Mouse (Mus musculus) forebrain, embryonic 14.5 days (tissue): ENCODE results near the gene Prkag2. TPM values are rescaled to one million over a fixed set of nuclear protein-coding genes. Genes with fewer than 3 reads are reported as not detected.

Source experiments
- ATAC-seq: fragments of 200-750 bp; cut with Nextera tagmentation; 2 replicates; pipeline ENCODE4 v1.8.0; 2017; ENCODE audit warnings: mild to moderate bottlenecking, moderate library complexity
- DNase-seq: peaks from one replicate; pipeline ENCODE4 v3.0.0-alpha.2; 2015; ENCODE audit warnings: low spot score
- H3K27ac ChIP-seq: fragments of 300-500 bp; sonication (generic); 2 replicates; pipeline ENCODE4 v1.5.1; 2014; ENCODE audit warnings: low read depth, mild to moderate bottlenecking, control low read depth, low read length, moderate library complexity
- H3K27me3 ChIP-seq: fragments of 300-500 bp; sonication (generic); replicated peaks from 2 replicates; pipeline ENCODE4 v1.6.1; 2014; ENCODE audit warnings: low read length, control low read depth, mixed read lengths; ENCODE audit not compliant: control insufficient read depth, insufficient read depth
- H3K36me3 ChIP-seq: fragments of 300-500 bp; sonication (generic); 2 replicates; pipeline ENCODE4 v1.6.1; 2014; ENCODE audit warnings: low read length, control low read depth; ENCODE audit not compliant: control insufficient read depth, insufficient read depth
- H3K4me1 ChIP-seq: fragments of 300-500 bp; sonication (generic); 2 replicates; pipeline ENCODE4 v1.6.1; 2014; ENCODE audit warnings: antibody characterized with exemption, low read length, control low read depth; ENCODE audit not compliant: control insufficient read depth, insufficient read depth
- H3K4me2 ChIP-seq: fragments of 300-500 bp; sonication (generic); 2 replicates; pipeline ENCODE4 v1.6.1; 2014; ENCODE audit warnings: mild to moderate bottlenecking, control low read depth, low read length
- H3K4me3 ChIP-seq: fragments of 300-500 bp; sonication (generic); 2 replicates; pipeline ENCODE4 v1.5.1; 2014; ENCODE audit warnings: low read depth, low read length, control low read depth
- H3K9ac ChIP-seq: fragments of 300-500 bp; sonication (generic); 2 replicates; pipeline ENCODE4 v1.6.1; 2014; ENCODE audit warnings: mild to moderate bottlenecking, low read length, control low read depth, moderate library complexity
- H3K9me3 ChIP-seq: fragments of 300-500 bp; sonication (generic); replicated peaks from 2 replicates; pipeline ENCODE4 v1.6.1; 2016; ENCODE audit warnings: low read length, control low read depth, mixed read lengths; ENCODE audit not compliant: control insufficient read depth
- WGBS: fragments of 180-500 bp; shearing (Covaris S2); extraction: QIAGEN DNeasy Blood & Tissue Kit; methylation state at CpG from one replicate; pipeline ENCODE4 v1.1.7; 2014; 5-methylcytosine and 5-hydroxymethylcytosine counted together
- polyA plus RNA-seq: library from polyadenylated mRNA; unstranded; fragments of >200 nt; fragmentation: Nextera tagmentation; extraction: Ambion mirVana; gene quantifications from 2 replicates; pipeline ENCODE4 v1.2.1, GENCODE M21; 2014

Gene Prkag2
- polyA plus RNA-seq, 1 experiment from 2014 or later: 80.6 TPM

DNA sequence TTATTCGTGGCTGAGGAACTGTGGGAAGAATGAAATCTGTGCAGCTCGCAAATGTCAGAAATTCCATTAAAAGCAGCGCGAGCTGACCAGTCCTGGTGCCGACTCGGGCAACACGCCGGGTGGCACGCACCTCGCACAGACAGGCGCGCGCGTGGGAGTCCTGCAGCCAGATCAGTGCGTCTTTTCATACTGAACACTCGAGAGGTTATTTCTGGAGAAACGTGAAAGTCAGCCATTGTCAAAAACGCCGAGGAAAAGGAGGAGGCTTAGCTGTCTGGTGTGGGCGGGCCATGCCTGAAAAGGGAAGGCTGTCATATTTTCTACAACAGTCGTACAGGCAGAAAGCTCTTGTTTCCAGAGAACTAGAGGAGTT, 257.4 kb downstream of the Prkag2 start:
- Histone ChIP-seq H3K9me3 (no peaks in the 10 kb centered on the region), H3K4me3 (peak overlapping the region; percentile 86), H3K27ac (peak overlapping the region; percentile 98), H3K9ac (peak overlapping the region; percentile 72), H3K4me1 (peaks cover 21% of the 10 kb centered on the region), H3K36me3 (no peaks in the 10 kb centered on the region), H3K4me2 (peak overlapping the region; percentile 92), H3K27me3 (no peaks in the 10 kb centered on the region)
- DNase-seq (no peak), ATAC-seq (peak; percentile 30)
- 1% methylated on average over 21 of the region's 21 CpGs for WGBS

DNA sequence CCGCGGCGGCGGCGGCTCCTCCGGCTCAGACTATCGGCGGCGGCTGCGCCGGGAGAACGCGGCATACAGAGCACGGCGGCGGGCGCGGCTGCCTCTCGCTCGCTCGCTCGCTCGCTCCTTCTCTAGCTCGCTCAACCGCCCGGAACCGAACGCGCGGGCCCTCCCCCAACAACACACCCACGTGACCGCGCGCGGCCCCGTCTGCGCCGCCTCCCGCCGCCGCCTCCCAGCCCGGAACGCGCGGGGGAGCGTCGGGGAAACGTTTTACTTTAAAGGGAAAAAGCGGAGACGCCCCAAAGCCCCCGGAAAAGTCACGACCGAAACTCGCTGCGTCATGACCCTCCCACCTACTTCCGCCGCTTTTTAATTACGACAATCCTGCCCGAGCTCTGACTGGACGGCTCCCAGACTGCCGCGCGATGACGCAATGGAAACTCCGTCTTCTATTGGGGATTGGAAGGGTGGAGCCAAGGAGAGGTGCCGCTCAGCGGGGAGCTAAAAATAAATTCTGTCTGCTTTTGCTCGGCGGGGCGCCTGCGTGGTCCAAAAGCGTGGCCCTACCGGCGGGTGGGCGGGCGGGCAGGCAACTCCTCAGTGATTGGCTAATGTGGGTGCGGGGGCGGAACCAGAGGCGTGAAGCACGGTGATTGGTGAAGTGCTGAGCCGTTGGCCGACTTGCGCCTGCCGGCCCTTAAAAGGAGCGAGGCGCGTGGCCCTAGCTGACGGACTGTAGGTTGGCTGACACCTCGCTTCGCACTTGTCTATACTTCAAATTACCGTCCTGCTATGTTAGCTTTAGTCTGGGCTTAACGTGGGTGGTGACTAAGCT, 258.0 kb downstream of the Prkag2 start, which contains the start of gene Rheb:
Gene Rheb (minus strand): TSS at position 351 of the 829 bp plus-strand sequence.
- H3K4me1 ChIP-seq: peaks cover 21% of the 10 kb centered on the region
- peak within 1 kb of the TSS; percentile 92 for H3K4me2 ChIP-seq
- ATAC-seq (peak; percentile 96), DNase-seq (peak; percentile 100)
- under 1% methylated on average over 91 of the region's 92 CpGs for WGBS
- peak within 1 kb of the TSS; percentile 98 for H3K27ac ChIP-seq
- H3K4me3 ChIP-seq: peak within 1 kb of the TSS; percentile 86
- H3K27me3 ChIP-seq: no peaks in the 10 kb centered on the region
- H3K9ac ChIP-seq: peak within 1 kb of the TSS; percentile 93
- no peaks in the 10 kb centered on the region for H3K9me3 ChIP-seq
- no peaks in the 10 kb centered on the region for H3K36me3 ChIP-seq

DNA sequence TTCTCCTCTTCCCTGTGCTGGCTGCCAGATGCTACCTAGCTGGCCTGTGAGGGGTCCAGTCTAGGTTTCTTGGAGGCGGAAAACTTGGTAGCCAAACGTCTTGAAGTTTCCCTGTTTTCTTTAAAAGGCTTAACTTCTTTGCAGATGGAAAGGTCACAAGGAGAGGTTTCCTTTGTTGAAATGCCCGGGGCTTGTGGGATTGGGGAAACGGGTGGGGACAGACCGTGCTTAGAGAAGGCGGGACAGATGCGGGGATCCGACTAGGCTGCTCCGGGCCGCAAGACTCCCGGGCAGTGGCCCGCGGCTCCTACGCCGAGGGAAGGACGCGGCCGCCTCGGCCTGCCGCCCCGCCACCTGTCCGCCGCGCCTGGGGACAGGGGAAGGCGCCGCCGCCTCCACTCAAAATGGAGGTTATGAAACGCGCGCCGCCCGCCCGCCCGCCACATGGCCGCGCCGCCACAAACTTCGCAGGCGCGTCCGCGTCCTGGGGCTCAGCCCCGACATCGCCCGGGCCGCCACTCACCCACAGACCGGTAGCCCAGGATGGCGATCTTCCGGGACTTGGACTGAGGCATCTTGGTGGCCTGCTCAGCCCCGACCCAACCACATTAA, 258.7 kb downstream of the Prkag2 start:
- Histone ChIP-seq H3K27ac (peak overlapping the region; percentile 98), H3K4me3 (peak overlapping the region; percentile 86), H3K36me3 (no peaks in the 10 kb centered on the region), H3K9ac (peak overlapping the region; percentile 93), H3K4me1 (peaks cover 21% of the 10 kb centered on the region), H3K4me2 (peak overlapping the region; percentile 83), H3K27me3 (no peaks in the 10 kb centered on the region), H3K9me3 (no peaks in the 10 kb centered on the region)
- WGBS: under 1% methylated on average over 41 of the region's 50 CpGs
- DNase-seq (peak; percentile 33), ATAC-seq (no peak)

DNA sequence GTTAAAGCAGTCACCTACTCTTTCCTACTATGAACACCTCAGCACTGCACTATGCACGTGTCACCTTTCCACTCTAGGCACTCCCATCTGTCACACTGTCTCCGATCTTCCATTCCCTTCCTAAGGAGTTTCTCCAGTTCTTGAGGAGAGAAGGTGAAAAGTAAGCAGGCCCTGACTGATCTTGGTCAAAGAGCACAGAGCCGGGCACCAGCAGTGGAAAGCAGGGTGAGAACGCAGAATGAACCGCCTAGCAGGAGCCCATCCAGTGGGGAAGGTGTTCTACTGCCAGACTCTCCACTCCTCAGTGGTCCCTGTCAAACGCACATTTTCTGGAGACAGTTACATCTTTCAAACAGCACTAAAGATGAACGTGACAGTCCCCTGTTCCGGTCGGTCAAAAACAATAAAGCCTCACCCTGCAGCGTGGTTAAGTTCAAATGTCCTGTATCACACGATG, 259.4 kb downstream of the Prkag2 start:
- H3K27ac ChIP-seq: peak overlapping the region; percentile 14; the same call in 1 of the 2 replicates

DNA sequence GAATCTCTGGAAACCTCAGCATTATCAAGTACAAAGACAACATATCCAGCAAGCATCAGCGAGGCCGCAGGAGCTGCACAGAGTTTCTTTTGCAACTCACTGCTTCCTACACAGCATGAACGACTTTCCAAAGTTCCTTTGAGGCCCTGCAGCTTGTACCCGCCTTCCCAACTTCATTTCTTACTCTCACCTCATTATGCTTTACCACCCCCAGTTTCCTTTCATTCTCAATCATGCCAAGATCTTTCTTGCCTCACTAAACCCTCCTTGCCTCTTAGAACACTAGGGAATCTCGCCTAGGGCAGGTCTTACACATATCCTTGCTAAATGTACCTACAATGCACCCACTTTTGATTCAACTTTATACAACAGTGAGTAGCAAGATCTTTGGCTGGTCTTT, 266.0 kb downstream of the Prkag2 start:
- DNase-seq: no peak
- H3K27me3 ChIP-seq: no peaks in the 10 kb centered on the region
- no peak overlapping the region for H3K4me2 ChIP-seq
- no peaks in the 10 kb centered on the region for H3K9me3 ChIP-seq
- H3K4me3 ChIP-seq: no peak overlapping the region
- whole genome bisulfite sequencing: 44% methylated on average over 5 of the region's 5 CpGs
- no peaks in the 10 kb centered on the region for H3K36me3 ChIP-seq
- H3K9ac ChIP-seq: no peak overlapping the region
- H3K27ac ChIP-seq: no peak overlapping the region
- ATAC-seq: no peak
- no peaks in the 10 kb centered on the region for H3K4me1 ChIP-seq

More for the DNA sequence above, 259.4 kb downstream of the Prkag2 start:
- 14% methylated on average over 11 of the region's 11 CpGs for WGBS
- Histone ChIP-seq H3K27me3 (no peaks in the 10 kb centered on the region), H3K9ac (peak overlapping the region; percentile 93), H3K9me3 (no peaks in the 10 kb centered on the region), H3K4me1 (peaks cover 21% of the 10 kb centered on the region), H3K4me3 (peak overlapping the region; percentile 86), H3K36me3 (no peaks in the 10 kb centered on the region), H3K4me2 (peak overlapping the region; percentile 83)
- ATAC-seq: no peak
- no peak for DNase-seq

DNA sequence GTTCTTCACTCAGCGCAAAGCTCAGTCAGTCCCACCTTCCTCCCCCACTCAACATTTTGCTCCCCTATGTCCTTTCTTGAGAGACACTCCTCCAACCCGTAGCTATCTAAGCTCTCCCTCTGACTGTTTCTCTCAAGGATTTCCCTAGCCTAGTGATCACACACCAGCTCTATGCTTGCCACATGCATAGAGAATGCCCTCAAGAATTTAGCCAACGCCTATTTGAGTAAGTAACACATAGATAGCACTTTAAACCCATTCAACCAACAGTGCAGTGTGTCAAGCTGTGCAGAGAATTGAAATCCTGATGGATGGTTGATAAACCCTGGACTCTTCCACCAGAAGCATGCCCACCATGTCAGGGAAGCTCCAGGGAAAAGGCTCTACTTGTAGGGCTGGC, 268.5 kb downstream of the Prkag2 start:
- H3K27me3 ChIP-seq: no peaks in the 10 kb centered on the region
- no peak overlapping the region for H3K4me3 ChIP-seq
- H3K36me3 ChIP-seq: no peaks in the 10 kb centered on the region
- H3K9ac ChIP-seq: no peak overlapping the region
- DNase-seq (no peak), ATAC-seq (no peak)
- WGBS: 92% methylated on average over 3 of the region's 3 CpGs
- no peaks in the 10 kb centered on the region for H3K4me1 ChIP-seq
- no peak overlapping the region for H3K4me2 ChIP-seq
- H3K27ac ChIP-seq: no peak overlapping the region
- no peaks in the 10 kb centered on the region for H3K9me3 ChIP-seq

DNA sequence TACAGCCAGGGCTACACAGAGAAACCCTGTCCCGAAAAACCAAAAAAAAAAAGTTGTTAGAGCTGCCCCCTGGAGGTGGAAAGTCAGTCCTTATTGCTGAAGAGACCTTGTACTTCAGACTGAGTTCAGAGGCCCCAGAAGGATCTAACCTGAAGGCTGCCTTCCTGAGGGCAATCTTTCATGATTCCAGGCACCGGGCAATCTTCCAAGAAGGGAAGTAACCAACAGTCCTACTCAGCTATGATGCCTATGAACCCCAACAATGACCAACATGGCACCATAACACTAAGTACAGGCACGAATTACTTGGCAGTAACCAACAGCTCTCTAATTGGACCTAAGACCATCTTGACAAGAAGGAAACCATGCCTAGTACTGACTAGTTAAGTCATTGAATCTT, 272.0 kb downstream of the Prkag2 start:
- H3K4me3 ChIP-seq: no peak overlapping the region
- DNase-seq (no peak), ATAC-seq (no peak)
- no peak overlapping the region for H3K4me2 ChIP-seq
- 92% methylated on average over 3 of the region's 3 CpGs for WGBS
- H3K36me3 ChIP-seq: no peaks in the 10 kb centered on the region
- H3K4me1 ChIP-seq: 0 out of 2 replicates have a peak, but pooled peaks cover 5% of the 10 kb centered on the region
- no peak overlapping the region for H3K27ac ChIP-seq
- no peaks in the 10 kb centered on the region for H3K9me3 ChIP-seq
- no peak overlapping the region for H3K9ac ChIP-seq
- no peaks in the 10 kb centered on the region for H3K27me3 ChIP-seq

DNA sequence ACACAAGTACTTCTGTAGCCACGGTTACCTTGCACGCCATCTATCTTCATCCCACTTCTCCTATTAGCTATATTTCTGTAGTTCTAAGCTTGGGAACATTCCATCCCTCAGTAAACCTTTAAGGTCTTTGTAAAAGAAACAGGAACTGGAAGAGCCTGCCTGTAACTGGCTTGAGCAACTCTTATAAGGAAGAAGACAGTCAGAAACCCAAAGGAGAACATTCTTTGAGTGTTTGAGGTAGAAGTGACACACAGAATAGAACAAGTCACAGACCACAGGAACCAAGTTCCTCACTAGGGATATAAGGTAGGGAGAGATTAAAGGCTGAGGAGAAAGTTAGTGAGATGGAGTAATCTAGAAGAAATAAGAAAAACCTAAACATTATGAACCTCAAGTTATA, 273.3 kb downstream of the Prkag2 start:
- Histone ChIP-seq H3K4me1 (0 out of 2 replicates have a peak, but pooled peaks cover 5% of the 10 kb centered on the region), H3K9me3 (no peaks in the 10 kb centered on the region), H3K36me3 (no peaks in the 10 kb centered on the region), H3K27me3 (no peaks in the 10 kb centered on the region), H3K27ac (no peak overlapping the region), H3K4me3 (no peak overlapping the region), H3K9ac (no peak overlapping the region), H3K4me2 (no peak overlapping the region)
- WGBS: 93% methylated on average over 2 of the region's 2 CpGs
- ATAC-seq (no peak), DNase-seq (no peak)
